Mouse (Mus musculus): ENCODE results near the gene Polk.

The Polk gene

DNA sequence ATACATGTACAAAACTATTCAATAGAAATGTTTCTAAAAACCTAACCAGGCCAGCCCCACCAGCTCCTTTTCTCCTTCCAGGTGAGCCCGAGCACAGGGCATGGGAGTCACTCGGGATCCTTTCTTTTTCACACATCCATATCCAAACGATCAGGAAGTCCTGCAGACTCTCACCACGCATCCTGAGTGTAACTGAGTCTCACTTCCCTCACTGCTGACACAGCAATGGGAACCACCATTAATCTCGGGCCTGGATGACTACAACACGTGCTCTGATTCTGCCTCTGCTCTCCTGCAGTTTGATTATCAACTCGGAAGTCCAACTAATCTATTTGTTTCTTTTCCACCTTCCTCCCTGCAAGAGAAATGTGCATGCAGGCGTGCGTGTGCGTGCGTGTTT lies 14.5 kb downstream of the Polk start:
- DNase-seq = no peak

DNA sequence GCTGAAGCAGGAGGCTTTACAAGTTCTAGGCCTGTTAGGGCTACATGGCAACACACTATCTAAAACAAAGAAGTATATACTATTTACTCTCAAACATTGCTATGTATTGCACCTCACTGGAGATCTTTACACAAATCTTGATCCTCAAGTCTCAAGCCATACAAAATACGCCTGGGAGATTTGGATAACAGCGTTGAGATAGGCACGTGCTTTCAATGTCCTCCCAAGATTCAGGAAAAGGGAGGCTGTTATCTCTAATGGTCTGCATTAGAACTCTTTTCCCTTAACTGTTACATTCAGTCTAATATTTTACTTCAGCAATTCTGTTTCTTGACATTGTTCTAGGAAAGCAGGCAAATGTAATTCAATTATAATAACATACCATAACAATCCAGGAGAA lies 15.4 kb downstream of the Polk start:
- DNase-seq = no peak

DNA sequence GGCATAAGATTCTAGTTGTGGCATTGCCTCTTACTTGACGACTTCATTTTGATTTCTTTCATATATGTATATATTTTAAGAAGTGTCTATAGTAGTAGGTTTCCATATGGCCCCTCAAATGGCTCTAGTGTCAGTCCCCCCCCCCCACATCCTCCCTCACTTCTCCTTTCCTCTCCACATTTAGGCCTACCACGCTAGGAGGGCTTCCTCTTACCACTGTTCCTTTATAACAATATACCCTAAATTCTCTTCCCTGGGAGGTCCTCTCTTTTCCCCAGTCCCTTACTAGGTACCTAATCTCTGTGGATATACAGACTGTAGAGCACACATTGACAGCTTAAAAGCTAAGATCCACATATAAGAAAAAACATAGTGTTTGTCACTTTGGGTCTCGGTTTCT lies 21.1 kb downstream of the Polk start:
- DNase-seq = no peak

DNA sequence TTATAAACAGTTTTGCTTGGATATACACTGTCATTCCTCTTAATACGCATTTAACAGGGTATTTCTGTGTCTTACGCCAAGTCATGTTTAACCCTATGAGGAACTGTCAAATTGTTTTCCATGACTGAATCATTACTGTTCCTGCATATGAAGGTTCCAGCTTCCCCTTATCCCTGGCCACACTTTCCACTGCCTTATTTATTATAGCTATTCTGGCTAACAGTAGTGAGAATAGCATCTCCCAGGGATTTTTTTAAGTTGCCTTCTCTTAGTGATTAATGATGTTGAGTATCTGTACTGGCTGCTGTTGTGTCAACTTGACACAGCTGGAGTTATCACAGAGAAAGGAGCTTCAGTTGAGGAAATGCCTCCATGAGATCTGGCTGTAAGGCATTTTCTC lies 25.0 kb downstream of the Polk start:
- DNase-seq = no peak

DNA sequence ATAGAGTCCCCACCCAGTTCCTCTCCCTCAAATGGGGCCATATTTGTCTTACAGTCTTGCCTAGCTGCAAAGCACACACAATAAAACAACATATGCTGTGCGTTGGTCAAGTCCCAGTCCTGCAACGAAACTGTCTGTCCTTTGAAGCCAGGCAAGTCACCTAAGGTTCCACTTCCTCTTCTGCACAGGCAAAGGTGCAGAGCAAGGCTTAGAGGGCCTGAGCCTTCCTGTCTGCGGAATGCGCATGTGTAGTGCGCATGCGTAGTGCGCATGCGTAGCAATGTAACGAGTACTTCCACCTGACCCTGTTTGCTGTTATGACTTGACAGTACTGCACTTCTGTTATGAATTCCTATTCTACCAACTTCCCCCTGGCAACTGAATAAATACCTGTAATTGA lies 26.1 kb downstream of the Polk start:
- DNase-seq = no peak

DNA sequence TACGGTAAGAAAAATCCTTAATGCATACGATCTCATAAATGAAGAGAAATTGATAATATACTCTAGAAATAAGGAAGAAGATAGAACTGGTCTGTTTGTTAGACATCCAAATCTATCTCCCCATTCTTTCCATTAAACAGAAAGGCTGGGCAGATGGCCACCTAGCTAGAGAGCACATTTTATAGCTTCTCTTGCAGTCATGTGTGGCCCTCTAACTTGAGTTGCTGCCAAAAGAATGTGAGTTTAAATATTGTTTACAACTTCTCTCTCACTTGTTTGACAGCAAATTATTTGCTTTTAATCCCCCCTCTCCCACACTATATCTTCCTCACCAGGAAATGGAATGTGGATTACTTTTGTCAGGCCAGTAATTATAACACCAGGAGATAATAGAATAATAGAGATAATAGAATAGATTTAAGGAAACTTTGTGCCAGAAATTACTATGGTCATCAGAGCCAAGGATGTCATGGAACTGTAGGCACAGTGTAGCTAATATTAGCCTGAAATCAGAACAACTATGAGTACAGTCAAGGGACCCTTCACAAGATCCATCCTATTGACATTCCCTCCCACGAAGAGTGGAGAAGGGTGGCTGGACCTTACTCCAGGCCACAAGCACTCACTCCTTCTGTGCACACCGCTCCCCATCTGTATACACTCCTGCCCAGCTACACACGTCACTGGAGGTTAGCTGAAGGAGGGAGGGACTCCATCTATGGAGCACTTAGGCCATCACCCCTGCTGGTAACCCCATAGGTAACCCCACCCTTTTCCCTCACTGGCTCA lies 28.0 kb downstream of the Polk start:
- no peak for DNase-seq

DNA sequence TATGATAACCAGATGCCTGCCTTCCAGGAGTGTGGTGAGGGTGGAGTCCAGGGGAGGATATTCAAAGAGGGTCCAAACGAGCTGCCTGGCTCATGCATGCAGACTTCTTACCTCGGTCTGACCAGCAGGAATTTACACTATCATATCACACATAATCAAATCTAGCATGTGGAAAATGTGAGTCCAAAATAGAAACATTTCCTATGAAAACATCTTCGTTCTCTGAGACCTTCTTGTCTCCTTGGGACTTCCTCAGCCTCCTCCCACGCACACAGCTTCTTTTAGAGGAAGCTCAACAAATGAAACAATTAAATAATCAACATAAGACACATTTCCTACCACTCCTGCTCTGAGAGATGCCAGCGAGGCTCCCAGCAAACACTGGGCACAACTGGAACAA lies 30.5 kb downstream of the Polk start:
- no peak for DNase-seq

DNA sequence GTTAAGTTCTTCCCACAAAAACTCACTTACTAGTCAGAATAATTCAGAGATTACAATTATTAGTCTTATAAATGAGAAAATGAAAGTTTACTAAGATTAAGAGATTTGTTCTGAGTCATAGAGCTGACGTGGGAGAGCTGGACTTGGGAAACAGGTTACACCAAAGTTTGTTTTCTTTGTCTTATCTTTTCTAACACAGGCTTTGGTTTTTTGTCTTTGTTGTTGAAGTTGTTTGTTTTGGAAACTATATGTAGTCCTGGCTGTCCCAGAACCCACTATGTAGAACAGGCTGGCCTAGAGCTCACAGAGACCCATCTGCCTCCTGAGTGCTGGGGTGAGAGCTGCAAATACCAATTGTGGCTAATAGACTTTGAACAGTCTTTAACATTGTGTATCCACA lies 31.1 kb downstream of the Polk start:
- no peak for DNase-seq

DNA sequence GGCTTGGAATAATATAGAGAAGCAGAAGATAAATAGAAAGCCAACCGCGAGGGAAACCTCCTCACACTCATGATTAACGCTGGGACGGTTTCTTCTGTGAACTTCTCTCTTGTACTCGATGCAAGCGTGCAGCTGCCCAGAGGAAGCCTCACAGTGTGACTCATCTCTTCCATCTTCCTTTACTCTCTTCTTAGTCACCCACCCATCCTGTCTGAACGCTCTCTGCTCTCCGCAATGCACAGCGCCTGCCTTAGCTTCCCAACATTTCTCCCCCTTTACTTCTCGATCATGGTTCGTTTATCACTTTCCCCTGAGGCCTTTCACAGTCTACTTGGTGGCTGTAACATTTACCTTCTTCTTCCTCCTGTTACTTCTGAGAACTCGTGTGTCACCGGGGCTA lies 31.7 kb downstream of the Polk start:
- DNase-seq = no peak

DNA sequence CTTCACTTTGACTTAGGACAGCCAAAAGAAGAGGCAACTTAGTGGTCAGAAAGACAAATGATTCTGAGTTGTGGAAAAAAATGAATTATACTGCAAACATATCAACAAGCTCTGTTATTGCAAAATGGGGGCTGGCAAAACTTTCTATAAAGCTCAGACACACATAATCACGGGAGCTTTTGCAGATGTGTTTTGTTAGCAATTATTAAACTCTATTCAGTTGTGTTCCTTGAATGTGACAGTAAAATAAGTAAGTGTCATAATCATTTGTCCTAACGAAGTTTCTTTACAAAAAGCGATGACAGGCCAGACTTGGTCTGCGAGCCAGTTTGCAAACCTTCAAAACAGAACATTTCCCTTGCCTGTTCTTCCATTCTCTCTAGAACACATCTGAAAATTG lies 34.8 kb downstream of the Polk start:
- no peak for DNase-seq

DNA sequence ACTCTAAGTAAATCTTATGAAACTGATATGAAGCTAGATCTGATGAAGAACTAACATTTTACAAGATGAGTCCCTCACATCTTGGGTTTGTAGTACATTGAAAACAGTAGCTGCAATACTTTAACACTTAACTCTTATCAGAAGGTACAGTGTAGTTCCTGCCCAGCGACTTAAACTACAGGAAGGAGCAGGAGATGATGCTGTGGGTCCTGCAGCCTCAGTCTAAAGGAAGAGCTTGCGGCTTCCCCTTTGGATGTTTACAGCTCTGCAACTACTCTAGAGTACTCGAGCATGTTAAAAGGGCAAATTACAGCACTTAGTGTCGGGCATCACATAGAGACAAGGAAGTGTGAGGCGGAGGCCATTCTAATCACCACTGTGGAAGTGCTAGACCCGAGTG lies 36.1 kb downstream of the Polk start:
- no peak for DNase-seq

DNA sequence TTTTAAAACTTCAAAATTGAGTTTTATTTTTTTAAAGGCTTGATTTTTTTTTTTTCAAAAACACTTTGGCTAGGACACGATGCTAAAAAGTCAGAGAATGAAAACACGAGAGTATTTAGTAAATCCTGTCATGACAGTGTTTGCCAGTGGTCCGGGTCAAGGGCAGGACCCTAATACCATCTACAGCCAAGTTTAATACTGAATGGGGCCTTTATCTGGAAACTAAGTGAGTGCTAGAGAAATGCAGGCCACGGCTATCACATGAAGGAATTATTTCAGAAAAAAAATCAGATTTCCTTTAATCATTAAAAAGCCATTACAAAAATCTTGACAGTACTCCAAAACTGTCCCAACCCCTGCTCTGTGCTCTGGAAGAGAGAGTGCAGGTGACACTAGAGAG lies 36.7 kb downstream of the Polk start:
- DNase-seq = no peak

DNA sequence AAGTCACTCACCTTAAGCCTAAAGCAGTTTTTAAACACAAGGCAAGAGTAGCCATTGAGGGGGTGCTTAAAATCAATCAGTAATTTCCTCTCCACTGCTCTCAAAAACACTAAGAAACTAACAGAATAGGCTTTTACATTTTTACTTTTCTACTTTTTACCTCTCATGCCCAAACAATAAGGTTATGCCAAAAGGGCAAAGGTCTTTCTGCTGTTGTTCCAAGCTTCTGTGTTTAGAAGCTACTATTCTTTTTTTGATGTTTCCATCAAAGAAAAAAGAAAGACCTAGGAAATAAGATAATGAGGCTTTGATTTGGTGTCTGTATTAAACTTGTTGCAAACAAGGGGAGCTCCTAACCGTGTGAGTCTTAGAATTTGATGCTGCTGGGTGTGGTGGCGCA lies 42.5 kb downstream of the Polk start:
- DNase-seq = no peak

DNA sequence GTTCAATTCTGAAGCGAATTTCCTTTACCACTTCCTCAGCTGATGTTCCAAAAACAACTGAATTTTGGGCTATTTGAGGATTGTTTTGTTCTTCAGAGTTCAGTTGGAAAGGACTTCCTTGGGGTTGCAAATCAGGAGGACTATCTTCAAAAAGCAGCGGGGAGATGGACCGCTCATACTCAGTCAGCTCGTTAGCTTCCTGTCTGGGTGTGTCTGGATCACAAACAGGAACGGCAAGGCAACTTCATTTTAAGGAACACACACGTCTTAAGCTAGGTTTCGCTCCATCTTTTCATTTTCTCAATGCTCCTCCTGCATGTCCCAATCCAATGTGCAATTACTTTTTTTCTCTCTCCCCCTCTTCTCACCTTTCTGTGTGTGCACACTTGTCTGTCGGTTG lies 45.7 kb downstream of the Polk start:
- DNase-seq = no peak

DNA sequence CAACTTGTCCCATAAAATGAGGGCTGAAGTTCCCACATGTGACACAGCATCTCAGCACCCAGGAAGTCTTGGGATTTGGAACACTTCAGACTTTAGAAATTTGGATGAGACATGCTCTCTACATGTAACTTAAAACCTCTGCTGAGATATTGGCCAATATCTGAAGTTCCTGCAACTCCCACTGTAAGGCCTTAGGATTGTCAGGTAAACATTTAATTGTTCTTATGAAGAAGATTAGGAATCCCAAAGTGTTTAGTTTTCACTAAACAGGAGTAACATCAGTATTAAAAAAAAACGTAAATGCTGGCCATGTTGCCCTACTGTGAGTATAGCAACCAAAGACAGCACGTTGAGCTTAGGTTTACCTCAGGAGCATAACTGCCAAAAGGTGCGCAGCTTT lies 51.9 kb downstream of the Polk start, which contains the start of gene Gm17622:
Gene Gm17622 (plus strand): TSS at position 301 of the 400 bp plus-strand sequence.
- no peak for DNase-seq

DNA sequence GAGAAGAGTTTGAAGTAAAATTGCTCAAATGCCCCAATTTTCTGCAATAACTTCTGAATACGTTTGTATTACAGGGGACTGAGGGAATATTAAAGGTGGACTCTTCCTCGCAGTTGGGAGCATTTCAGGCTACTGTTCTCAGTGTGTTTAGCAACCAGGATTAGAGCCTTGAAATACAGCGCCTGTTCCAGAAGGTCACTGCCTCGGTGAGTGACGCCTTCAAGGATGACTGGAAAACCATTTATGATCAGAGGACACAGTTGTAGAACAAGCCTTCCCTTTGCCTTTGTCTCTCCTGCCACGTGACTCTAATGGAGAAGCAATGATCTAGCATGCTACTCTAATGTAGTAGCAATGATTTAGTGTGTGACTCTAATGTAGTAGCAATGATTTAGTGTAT lies 54.4 kb downstream of the Polk start:
- DNase-seq = no peak

DNA sequence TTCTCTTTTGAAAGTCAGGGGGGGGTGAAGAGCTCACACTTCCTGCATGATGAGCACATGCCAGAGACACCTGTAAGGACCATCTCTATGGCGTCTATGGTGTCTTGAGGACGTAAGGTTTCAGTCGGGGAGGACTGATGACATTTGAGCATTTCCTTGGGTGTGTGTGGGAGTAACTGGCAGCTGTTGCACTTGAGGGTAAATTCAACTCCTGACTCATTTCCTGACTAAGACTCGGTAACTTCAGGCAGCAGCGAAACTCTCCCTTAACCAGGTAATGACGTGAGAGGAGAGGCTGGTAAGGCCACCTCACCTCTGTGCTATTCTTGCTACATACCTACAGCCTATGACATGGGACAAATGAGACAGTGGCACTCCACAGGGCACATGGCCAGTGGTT lies 55.1 kb downstream of the Polk start:
- no peak for DNase-seq

DNA sequence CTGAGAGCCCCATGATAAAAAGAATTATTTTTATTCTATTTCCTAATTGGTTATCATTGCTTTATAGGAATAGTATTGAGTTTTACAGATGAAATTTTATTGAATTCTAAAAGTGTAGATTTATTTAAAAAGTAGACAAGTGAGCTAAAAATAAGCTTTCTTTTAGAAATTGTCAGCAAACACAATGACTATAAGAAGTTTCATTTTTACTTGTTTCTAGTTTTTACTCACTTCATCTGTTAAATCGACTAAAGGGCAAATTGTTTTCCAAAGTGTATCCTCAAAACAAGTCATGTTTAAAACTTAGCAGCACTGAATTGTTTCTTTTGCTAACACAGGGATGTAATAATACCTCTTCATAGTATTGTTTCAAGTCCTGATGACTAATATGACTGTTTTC lies 63.4 kb downstream of the Polk start:
- DNase-seq = no peak

DNA sequence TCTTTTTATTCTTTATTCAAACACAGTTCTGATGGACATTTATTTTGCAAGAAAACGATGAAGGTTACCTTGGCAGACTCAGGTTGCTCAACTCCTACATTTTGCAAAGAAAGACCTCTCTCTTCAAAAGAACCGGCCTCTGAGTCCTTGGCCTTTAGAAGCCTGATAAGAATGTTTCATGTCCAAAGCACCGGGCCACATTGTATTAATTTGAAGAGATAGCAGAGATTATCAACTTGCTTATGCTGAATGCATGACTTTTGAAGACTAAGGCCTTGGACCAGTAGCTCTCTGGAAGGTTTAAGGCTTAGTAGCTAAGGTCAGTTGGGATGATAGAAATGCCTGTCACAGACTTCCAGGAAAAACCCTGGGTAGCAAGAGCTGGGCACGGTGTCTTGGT lies 65.2 kb downstream of the Polk start:
- DNase-seq = no peak

DNA sequence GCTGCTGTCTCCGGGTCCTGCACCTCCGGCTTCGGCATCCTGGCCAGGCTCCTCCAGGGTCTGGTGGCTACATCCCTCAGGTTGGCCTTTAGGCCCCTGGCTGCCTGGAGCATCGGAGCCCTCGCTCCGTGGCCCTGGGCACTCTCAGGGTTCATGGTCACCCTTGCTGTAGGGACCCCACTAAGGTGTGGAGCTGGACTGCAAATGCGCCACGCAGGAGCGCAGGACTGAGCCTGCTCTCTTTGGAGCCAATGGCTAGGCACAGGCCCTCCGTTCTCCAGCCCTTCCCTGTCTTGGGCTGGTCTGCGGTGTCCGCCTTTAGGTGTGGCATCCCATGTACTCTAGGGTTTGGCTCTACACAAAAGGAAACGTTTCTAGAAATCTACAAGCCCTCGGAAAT lies 71.4 kb downstream of the Polk start, which contains the start of gene Ankdd1b:
Gene Ankdd1b (minus strand): TSS at position 242 of the 400 bp plus-strand sequence.
- DNase-seq = no peak

DNA sequence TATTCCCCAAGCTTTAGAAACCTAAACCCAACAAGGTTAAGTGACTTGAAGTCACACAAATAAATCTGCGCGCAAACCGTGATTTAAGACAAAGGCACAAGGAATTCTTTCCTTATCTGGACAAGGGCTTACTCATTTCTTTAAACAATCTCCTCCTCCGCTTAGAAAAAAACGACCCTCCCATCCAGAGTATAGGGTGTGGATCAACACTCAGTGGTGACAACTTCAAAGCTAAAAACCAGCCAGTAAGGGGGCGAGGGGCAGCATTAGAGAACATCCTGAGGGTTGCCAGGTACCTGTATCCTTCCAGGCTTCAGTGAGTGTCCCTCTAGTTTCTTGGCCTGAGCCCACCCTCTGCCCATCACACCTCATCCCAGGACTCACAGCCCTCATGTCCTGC lies 71.8 kb downstream of the Polk start:
- no peak for DNase-seq

DNA sequence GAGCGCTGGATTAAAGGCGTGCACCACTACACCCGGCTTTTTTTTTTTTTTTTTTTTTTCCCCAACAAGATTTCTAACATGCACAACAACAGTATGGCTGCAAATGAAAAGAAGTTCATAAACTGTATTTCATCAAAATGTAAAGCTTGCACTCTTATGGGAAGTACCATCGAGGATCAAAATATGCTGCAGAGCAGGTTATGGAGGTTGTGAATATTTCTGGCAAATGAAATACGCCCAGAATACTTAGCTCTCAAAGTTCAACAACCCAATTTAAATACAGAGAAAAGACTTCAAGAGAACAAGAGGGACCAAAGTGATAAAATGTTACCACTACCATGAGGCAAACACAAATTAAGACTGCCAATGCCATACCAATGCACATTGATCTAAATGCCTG lies 73.7 kb downstream of the Polk start:
- no peak for DNase-seq

DNA sequence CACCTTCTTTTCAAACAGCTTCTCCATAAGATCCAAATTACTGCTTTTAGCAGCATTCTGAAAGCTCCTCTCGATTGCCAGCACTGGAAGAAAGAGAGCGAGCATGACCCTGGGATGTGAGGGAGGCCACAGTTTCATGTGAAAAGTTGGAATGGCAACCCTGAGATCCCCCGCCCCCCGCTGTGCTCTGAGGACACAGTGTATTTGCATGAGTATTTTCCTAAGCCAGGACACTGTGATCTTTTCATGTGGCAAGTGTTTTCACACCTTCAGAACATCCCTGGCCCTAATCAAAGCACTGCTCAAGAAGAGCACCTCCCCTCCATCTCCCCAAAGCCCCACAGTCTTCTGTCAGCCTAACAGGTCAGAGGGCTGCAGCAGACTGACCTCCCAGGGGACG lies 77.1 kb downstream of the Polk start:
- DNase-seq = no peak

DNA sequence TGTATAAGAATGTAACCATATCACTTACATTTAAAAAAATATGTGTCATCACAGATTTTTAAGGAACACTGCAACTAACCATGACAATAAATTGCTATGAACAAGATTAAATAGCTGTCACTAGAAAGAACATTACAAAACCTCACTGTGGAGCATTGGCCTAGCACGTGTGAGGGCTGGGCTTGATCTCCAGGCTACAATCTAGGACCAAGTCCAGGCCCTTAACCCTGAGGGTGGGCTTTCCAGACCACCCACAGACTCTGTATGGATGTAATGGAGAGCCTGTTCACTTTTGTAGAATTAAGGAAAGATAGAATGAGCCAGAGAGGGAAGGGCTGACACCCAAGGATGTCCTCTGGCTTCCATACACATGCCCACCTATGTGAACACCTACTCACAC lies 79.7 kb downstream of the Polk start:
- DNase-seq = no peak

DNA sequence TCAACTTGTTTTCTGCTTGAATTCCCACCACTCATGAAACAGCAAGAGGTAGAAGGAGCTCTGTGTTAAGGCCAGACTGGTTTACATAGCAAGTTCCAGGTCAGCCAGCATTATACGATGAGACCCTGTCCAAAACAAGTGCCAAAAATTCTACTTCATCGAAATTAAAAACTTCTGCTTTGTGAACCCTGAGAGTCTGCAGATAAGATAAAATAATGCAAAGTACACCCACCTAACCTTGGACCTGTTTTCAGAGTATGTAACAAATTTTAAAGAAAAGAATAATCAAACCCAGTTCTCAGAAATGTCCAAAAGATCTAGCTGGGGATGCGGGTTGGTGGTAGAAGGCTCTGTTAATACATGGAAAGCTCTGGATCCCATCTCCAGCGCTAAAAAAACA lies 83.8 kb downstream of the Polk start:
- no peak for DNase-seq
